Mouse (Mus musculus) cerebellum, postnatal 14 days (tissue): ENCODE data around the gene Myo9b.
"Not testable (repeated sequence)": the region's sequence is repeated elsewhere in the genome, so short reads cannot be mapped to it uniquely, and the experiment has no call there.

Experiments used
- DNase-seq, 2 experiments: peaks; one replicate each; pipeline ENCODE4 v3.0.0; 2021; ENCODE audit warnings: mixed read lengths in 2 of 2

The Myo9b gene

DNA sequence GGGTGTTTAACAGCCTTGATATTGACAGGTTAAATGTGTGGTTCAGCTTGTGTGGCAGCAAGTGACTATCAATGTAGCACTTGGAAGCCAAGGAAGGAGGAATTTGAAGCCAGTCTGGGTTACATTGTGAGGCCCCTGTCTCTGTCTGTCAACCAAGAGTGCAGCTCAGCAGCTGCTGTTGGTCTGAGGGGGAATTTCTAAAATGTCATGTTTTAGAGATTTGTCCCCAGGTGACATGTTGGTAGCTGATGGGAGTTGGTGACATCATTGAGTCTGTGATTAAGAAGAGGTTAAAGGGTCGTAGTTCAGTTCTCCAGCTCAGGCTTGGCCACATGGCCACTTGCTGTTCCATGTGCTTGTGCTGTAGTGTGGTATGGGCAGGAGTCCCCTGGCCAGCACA is 24.9 kb downstream of the Myo9b start:
- DNase-seq: no peak

DNA sequence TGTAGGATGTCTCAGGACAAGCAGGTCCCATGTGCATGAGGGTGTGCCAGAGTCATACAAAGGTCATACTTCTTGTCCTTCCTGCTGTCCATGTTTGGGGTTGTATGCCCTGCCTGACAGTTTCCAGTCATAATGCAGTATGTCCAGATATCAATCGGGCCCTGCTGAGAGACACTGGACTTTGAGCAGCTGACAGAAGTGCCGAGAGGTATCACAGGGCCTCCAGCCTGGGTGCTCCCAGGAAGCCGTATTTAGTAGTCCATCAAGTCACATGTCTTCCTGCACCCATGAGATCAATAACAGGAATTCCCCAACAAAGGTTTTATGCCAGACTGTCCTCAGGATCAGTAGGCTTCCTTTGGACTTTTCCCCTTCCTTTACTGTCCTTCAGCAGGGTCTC is 27.2 kb downstream of the Myo9b start:
- no peak for DNase-seq

DNA sequence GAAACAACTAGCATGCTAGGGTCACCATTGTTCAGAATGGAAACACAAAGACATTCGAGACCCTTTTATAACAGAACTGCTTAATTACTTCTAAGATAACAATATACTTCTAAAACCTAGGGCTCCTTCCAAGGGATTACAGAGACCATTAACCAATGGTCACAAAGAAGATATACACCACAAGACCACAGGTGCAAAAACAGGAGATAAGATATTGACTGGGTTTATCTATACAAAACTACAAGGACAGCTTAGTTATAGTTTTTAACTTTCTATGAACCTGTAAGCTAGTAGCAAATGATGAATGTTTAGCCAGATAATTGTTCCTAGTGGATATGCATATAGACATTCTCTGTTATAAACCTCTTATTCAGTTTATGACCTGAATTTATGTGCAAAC is 30.3 kb downstream of the Myo9b start:
- no peak for DNase-seq

DNA sequence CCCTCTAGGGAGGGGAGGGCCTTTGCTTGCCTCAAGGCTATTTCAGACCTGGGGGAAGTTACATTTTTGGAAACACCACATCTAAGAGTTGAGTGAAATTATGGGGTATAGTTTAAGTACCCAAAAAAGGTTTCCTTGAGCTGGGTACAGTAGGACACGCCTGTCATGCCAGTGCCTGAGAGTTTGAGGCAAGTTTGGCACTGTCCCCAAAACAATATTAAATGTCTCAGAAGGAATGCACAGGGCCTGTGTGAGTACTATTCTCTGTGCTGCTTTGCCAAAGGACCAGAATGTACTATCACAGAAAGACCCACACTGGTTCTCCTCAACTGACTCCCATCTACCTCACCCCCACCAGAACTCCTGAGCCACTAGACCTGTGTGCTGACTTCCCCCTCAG is 31.1 kb downstream of the Myo9b start:
- no peak for DNase-seq

DNA sequence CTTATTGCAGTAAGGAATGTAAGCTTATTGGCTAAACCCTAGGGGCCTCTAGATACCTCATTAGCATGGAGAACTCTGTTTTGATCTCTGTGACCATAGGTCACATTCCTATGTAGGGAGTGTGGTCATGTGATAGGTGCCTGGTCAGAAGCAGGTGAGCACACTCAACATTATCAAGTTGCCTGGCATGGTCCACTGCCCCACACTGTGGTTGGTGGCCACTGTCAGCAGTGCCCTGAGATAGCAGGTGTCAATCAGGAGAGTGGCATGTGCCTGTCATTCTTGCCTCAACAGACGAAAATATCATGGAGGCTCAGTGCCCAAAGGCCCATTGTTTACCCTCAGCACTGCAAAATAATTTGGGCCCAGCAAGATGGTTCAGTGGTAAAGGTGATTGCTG is 33.5 kb downstream of the Myo9b start:
- no peak for DNase-seq

DNA sequence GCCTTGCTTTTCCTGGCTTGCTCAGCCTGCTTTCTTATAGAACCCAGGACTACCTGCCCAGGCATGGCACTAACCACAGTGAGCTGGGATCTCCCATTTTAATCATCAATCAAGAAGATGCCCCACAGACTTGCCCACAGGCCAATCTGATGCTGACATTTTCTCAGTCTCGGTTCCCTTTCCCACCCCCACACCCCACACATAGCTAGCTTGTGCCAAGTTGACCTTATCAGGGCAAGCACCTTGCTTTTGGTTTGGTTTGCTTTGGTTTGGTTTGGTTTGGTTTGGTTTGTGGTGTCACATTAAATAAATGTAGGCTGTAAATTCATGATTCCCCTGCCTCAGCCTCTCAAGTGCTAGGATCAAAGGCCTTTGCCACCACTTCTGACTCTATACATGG is 34.9 kb downstream of the Myo9b start:
- DNase-seq: no peak

DNA sequence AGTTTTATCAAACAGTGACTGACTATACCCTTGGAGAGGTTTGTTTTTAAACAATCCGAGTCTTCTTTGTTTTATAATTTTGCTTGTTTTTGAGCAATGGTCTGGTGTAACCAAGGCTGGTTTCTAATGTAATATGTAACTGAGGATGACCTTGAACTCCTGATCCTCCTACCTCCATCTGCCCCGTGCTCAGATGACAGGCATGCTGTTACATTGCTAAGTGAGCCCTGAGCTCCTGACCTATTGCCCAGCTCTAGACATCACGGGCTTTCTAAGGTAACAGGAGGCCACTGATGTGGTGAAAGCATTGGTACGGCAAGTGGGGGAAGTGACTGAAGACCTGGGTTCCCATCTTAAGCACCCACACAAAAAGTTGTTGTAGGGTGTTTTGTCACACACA is 35.4 kb downstream of the Myo9b start:
- DNase-seq: no peak

DNA sequence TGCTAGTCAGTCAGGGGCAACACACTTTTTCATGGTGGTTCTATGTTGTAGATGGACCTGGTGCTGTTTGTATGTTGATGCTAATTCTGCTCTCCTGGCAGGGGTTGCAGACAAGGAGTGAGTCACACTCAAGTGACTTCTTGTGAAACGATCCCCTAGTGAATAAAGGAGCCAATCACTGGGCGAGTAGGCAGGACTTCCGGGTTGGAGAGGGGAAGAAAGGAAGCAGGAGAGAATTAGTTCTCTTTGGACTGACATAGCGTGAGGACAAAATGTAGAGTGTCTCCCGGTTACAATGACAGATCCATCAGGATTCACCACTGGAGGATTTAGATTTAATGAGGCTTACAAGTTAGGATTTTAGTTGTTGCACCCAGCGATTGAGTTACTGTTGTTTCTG is 37.9 kb downstream of the Myo9b start:
- DNase-seq: no peak

DNA sequence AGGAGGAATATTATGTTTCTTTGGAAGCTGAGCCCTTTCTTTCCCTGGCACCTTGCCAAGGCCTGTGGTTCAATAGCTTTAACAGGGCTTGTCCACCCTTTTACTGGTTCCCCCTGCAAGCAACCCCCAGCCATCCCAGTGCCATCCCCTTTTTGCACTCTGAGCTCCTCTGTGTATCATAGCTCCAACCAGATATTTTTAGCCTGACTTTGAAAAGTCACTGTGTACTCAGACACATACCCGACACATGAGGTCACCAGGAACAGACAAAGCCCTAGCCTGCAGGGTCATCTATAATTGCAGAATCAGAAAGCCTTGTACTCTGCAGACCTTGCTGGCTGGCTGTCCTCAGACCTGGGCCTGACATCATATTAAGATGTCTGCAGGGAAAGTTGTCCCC is 40.2 kb downstream of the Myo9b start:
- DNase-seq: peak; percentile 37 to 48

DNA sequence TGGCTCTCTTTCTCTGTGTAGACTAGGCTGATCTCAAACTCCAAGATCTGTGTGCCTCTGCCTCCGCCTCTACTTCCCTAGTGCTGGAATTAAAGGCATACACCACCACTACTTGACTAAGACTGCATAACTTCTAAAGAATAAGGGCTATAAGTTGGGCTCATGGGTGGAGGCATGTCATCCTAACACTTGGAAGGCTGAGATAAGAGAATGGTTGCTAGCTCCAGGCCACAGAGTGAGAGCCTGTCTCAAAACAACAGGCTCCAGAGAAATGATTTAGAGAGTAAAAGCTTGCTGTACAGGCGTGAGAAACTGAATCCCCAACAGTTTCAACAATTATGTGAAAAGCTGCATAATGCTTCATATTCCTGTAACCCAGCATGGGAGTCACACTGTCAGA is 41.4 kb downstream of the Myo9b start:
- DNase-seq: no peak

DNA sequence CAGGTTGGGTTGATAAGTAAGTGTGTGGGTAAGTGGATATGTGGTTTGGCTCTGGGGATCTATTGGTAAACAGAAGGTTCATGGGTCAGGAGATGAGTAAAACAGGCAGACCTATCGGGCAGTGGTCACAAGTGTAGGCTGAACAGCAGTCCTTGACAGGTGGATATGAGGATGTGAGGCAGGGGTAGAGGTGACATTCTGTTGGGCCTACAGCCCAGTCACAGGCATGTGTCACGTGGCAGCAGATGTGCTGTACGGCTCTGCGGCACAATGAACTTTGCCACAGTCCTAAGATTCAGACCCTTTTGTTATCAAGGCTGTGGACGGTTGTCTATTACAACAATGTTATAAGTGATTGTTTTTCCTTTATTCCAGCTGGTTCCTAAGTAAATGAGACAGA is 43.5 kb downstream of the Myo9b start:
- DNase-seq: no peak

DNA sequence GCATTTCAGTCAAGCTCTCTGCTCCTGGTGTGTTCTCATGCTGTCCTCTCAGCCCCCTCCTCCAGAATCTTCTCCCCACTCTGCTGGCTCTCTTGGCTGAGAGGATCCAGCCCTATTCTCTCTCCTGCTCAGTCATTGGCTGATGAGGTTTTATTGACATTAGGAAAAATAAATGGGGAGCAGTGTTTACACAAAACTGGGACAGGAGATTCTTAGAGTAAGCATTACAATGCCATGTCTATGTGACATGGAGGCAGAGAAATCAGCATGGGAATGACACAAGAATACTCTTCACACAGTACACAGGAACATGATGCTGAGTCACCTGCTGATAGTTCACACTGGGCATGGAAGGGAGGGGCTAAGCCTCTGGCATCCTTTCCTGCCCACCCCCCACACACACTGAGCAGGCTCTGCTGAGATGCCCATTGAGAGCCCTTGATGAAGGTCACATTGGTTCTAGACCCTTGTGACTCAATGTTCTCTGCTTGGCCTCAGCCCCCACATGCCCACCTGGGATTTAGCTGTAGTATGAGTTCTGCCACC is 44.0 kb downstream of the Myo9b start:
- no peak for DNase-seq

DNA sequence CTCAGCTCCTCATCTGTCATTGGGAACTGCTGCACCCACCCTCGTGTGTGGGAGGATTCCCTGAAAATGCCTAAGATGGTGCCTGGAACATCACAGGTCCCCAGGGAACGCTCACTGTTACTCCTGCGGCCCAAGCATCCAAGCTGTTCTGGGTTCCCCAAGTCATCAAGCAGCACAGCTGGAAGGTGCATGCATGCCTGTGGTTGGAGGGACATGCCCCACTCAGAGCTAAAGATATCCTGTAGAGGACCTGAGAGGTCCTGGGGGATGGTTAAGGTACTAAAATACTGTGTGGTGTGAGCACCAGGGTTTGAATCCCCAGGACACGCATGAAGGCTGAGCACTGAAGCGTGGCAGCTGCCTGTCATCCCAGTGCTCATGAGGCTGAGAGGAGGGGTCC is 46.1 kb downstream of the Myo9b start:
- DNase-seq: not testable (repeated sequence)

DNA sequence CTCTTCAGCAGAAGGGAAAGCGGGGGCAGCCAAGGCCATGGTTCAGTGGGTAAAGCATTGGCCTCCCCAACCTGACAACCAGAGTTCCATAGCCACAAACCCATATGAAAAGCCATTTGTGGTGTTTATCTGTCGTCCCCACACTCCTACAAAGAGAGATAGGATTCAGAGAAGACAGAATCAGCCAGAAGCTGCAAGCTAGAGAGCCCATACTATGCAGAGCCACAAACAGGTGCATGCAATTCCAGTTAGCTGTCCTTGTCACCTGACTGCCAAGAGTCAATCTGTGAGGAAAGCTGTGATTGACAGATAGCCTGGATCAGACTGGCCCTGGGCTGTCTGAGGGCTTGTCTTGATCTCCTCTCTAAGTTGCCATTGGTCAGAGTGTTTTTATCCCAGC is 47.2 kb downstream of the Myo9b start:
- not testable (repeated sequence) for DNase-seq

DNA sequence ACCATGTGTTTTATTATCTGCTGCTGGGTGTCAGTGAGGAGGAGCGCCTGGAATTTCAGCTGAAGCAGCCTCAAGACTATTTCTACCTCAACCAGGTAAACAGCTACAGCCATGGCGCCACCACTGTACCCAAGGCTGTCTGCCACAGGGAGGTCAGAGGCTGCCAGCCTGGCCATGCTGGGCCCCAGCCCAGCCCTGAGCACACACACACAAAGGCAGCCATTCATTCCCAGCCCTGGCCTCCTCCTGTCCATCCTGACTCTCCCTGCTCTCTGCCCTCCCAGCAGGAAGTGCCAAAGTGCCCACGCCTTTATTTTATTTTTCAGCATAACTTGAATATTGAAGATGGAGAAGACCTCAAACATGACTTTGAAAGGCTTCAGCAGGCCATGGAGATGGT is 50.4 kb downstream of the Myo9b start:
- no peak for DNase-seq

DNA sequence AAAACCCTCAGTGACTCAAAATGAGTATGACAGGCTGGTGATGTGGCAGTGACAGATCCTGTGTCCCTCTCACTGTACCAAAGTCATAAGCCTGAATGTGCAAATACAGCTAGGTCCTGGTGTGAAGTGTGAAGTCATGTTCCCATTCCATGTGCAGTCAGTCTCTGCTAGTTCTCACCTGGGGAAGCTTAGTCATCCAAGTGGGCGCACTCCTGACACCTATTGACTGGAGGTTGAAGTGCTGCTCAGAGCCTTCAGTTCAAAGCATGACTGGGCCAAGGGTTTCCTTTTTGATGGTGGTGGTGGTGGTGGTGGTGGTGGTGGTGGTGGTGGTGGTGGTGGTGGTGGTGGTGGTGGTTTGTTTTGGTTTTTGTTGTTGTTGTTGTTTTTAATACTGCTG is 52.3 kb downstream of the Myo9b start:
- DNase-seq: peak; percentile 27 to 32

DNA sequence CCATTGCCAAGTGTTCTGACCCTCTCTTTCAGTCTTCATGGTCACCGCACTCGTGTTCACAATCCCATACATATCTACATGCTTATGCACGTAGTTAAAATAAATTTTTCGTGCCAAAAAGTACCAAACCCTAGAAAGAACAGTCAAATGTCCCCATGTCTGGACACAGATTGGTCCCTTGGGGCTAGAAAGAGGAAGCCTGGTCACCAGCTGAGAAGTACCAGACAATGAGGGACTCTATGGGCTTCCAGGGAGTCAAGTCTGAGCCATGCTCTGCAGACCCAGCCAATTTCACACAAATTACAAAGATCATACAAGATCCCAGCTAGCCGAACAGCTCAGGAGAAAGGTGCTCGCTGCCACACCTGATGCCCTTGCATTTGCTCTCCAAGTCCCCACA is 65.3 kb downstream of the Myo9b start:
- not testable (repeated sequence) for DNase-seq

DNA sequence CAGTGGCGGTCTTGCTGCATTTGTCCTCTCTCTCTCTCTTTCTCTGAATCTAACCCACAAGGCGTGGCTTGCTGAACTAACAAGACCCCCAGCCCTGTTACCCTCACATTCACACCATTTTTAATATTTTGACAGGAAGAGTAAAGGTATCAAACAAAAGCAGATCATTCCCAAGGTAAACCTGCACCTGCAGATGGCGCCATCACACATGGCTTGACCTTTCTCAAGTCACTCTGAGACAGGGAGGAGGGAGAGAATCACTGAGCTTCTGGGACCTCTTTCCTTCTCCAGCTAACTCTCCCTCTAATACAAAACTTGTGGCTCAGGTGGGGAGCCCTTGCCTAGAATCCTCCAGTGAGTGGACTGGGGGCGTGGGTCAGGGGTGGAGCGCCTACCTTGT is 68.1 kb downstream of the Myo9b start:
- peak; percentile 36 to 74 for DNase-seq

DNA sequence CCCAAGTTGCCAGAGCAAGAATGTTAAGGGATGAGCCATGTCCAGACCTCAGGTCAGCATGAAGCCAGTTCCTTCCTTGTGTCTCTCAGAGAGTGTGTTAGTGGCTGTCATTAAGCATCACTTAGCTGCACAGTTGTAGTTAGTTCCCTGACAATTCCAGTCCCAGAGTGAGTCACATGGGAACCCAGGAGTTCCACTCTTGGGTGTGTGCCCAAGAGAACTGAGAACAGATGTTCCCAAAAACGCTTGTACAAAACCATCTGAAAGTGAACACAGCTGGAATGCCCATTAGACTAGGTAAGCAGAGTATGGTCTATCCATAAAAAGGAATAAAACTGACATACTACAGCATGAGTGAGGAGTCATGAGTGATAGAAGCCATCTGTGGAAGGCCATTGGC is 74.1 kb downstream of the Myo9b start:
- DNase-seq: no peak

DNA sequence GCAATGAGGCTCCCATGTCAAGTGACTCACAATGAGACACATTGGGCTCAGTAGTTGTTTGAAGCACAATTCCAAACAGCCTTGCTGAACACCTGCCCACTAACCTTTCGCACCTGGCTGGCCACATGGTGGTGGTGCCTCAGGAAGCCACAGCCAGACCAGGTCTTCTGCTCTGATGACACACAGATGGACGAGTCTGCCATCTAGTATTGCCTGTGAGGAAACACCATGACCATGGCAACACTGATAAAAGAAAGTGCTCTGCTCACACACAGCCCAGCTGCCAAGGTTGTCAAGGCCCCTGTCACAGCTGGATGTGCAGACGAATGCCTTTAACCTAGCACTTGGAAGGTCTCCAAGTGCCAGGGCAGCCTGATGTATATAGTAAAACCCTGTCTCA is 78.6 kb downstream of the Myo9b start:
- DNase-seq: no peak

DNA sequence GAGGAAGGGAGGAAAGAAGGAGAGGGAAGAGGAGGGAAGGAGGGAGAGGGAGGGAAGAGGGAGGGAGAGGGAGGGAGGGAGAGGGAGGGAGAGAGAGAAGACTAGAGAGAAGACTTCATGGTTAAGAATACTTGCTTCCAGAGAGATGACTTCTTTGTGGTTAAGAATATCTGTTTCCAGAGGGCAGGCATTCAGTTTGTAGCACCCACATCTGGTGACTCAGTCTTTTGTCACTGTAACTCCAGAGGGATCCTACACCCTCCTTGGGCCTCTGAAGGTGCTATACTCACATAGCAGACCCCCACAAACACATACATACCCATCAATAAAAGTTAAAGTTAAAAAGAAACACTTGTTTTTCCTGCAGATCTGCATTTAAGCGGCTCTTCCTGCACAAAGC is 79.0 kb downstream of the Myo9b start:
- DNase-seq: no peak

DNA sequence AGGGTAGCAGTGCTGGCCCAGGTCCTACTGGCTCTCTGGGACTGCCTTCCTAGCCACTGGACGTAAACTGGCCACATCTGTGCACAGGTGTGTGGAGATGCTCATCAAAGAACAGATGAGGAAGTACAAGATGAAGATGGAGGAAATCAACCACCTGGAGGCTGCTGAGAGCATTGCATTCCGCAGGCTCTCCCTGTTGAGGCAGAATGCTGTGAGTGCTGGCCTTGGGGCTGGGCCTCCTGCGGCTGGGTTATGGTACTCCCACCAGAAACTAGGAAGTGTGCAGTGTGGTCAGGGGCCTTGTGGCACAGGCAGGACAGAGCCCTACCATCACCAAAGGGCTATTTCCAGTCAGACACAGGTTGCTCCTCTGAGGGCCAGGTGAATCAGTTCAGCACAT is 85.5 kb downstream of the Myo9b start:
- no peak for DNase-seq

DNA sequence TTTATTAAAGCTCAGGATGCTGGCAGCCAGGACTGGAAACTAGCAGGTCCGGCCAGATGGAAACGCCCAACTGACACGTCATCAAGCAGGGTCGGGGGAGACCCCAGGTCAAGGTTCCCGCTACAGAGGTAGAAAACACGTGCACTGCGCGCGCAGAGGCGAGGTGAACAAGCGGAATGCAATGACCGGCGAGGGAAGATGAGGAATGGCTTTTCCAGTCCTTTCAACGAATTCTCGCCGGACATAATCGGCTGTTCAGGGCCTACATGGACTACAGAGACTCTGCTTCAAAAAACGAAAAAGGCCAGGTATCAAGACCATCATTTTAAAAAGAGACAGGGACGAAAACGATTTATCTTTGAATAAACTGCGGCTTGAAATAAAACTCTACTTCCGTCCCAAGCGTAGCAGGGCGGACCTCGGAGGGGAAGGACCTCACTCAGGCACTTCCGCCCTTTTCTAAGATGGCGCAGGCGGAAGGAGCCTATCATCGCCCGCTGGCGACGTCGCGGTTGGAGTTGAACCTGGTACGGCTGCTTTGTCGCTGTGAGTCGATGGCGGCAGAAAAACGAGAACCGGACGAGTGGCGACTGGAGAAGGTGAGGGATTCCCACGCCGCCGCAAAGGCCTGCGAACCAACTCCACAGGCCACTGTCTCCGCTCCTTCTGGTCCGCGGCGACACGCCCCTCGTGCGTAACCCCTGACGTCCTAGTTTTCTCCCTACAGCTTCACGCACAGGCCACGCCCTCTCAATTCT is 94.4 kb downstream of the Myo9b start, which contains the start of gene Use1:
TSS of gene Use1 (plus strand) at position 78 of the 758 bp plus-strand sequence.
- DNase-seq: peak; percentile 88 to 92

DNA sequence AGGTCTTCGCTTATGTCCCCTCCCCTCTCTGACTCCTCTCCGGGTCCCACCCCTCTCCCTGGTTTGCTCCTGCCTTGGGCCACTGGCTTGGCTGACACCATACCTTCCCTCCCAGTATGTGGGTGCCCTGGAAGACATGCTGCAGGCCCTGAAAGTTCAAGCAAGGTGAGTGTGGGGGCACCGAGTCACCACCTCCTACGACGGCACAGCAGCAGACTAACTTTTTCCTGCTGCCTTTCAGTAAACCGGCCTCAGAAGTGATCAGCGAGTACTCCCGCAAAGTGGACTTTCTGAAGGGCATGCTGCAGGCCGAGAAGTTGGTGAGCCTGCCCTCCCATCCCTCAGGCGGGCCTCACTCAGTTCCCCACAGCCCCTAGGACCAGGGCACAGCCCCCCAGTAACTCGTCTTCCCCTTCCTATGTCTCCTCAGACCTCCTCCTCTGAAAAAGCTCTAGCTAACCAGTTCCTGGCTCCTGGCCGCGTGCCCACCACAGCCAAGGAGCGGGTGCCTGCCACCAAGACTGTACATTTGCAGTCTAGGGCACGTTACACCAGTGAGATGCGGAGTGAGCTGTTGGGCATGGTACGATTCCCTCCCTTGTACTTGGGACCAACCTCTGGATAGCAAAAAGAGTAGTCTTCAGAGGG is 95.1 kb downstream of the Myo9b start:
- DNase-seq: peak; percentile 54 to 57
